Mouse (Mus musculus) stomach, postnatal 0 days (tissue): ENCODE results near the gene Dync1h1.

ENCODE experiments used
- CTCF ChIP-seq: IDR thresholded peaks from 2 replicates; pipeline ENCODE4 v1.5.1; 2016; ENCODE audit warnings: antibody characterized with exemption, low read depth, mild to moderate bottlenecking, moderate library complexity
- EP300 ChIP-seq: optimal IDR thresholded peaks from 2 replicates; pipeline ENCODE3; 2016; ENCODE audit warnings: antibody characterized with exemption

DNA sequence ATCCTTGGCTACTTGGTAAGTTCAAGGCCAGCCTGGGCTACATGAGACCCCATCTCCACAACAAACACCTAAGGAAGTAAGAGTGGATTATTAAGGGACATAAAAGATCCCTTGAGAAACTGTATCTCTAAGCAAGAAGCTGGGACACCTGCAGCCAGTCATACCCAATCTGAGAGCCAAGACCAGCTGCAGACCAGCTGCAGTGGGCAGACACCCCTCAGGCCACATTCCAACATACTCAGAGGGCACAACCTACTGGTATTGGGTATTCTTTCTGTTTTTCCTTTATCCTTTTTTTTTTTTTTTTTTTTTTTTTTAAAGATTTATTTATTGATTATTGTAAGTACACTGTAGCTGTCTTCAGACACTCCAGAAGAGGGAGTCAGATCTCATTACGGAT lies 82.3 kb downstream of the Dync1h1 start:
- no peak for TF ChIP-seq CTCF
- no peak for TF ChIP-seq EP300
